Mouse (Mus musculus) CH12F3 (cell line): ENCODE data around the gene Drd1.

Source experiments
- in situ Hi-C: fragments of 300-500 bp; cut with MboI; formaldehyde crosslinking; loops from 2 replicates; pipeline ENCODE4 v1.14.3; 2020; ENCODE audit warnings: low sequenced_read_pairs

The Drd1 gene

GRCm38 (mm10) chr13:54055448-54055861 is at the start of gene Drd1:
Gene Drd1 (minus strand): TSS chr13:54055705.
- in situ Hi-C loops, result loop anchor here (10.0 kb wide), 1 partner anchor 271 kb away; no protein-coding TSS in a partner anchor

DNA sequence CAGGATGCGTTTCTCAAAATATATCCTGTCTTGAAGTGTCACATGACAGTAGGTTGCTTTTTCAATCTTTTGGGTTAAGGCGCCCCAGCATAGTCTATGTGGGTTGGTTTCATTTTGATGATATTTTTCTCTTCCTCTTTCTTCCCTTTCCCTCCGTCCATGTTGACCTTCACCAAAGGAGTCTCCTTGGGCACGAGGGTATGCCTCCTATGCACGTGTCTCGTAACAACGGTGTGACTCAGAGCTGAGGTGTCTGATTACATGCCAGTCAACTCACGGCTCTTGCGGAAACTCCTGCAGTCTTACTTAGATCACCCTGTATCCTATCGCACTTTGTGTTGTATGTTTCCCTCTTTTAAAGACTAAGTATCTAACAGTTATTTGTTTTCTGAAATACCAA is 48.4 kb upstream of the Drd1 start:
- in situ Hi-C loops, result no loop called here

GRCm38 (mm10) chr13:54103271-54103670 is 47.8 kb upstream of the Drd1 start:
- in situ Hi-C loops, result no loop called here

- in situ Hi-C loops, result no loop called here
Observed at GRCm38 (mm10) chr13:54102061-54102460, 46.6 kb upstream of the Drd1 start.

GRCm38 (mm10) chr13:54101031-54101820 is 45.7 kb upstream of the Drd1 start:
- in situ Hi-C loops, result no loop called here

GRCm38 (mm10) chr13:54097797-54098196 is 42.3 kb upstream of the Drd1 start:
- in situ Hi-C loops, result no loop called here

DNA sequence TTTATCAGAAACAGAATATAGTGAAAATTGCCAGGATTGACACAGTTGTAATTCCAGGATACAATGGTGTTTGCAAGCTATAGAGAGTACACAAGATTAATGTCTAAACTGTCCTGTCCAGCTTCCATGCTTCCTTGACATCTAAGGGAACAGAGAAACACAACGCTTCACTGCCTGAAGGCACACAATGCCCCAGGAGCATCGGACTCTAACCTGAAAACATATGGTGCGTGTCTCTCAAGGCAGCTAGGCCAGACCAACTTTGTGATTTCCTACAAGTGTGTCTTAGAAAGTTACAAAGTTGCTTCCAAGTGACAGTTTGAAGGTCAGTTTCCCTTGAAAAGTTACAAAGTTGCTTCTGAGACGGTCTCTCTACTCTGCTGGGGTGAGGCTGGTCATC is 41.7 kb upstream of the Drd1 start:
- in situ Hi-C loops, result no loop called here

DNA sequence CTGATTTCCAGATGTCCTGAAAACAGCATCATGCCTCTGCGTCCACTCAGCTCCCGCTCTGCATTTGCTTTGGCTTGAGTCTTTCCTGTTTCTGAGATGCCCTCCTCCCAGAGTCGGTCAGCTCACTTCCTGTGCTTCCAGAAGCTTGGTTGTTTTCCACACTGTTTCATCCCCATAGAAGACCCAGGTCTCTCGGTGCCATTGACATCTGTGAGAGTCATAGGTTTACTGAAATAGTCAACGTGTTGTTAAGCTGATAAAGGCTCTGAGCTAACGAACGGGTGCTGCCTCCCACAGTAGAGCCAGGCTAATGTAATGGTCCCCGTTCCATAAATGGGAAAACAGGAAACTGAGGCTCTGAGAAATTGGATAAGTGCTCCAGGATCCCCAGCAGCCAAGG is 40.2 kb upstream of the Drd1 start:
- in situ Hi-C loops, result no loop called here

- in situ Hi-C loops, result no loop called here
Observed at GRCm38 (mm10) chr13:54094963-54095362, 39.5 kb upstream of the Drd1 start.

- in situ Hi-C loops, result no loop called here
Observed at GRCm38 (mm10) chr13:54094349-54094748, 38.8 kb upstream of the Drd1 start.

DNA sequence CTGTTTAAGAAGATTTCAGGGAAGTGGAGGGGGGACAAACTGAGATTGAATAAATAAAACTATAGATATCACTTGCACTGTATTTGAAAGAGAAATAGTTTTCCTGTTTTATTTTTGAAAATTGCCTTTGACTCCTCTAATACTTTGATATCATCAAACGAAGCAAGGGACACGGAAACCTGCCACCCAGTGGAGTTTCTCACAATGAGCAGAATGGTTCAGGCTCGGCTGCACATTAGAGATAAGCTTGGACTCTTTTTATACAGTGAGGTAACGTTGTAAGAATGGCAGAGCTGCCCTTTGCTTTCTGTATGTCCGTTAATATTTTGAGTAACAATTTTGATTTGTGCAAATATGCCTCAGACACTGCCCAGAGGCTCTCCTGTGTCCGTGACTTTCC is 36.2 kb upstream of the Drd1 start:
- in situ Hi-C loops, result no loop called here

DNA sequence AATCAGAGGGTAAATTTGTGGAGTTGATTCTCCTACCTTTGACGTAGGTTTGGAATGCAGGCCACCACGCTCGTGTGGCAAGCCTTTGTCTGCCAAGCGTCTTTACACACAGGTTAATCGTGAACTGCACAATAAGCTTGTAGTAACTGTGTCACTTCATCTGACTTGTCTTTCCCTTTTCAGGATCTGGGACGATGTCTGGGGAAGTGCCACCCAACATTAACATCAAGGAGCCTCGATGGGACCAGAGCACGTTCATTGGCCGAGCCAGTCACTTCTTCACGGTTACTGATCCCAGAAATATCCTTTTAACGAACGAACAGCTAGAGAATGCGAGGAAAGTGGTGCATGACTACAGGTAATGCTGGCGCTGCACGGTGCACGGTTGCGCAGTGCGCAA is 29.8 kb upstream of the Drd1 start:
- in situ Hi-C loops, result no loop called here

DNA sequence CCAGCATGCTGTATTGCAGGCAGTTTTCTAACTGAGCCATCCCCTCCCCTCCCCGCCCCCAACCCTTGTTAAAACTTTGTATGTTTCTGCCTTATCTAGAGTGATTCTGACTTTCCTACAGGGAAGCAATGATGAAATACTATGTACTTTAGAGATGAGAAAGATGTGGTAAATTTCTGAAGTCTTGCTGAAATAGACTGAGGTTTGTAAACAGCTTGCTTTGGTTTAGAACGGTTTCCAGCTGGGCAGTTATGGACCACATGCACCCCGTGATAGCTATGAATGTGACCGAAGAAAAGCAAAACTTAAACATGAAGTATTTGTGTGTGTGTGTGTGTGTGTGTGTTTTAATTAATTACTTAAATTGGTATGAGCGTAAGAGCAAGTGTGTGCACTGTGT is 29.3 kb upstream of the Drd1 start:
- in situ Hi-C loops, result no loop called here

DNA sequence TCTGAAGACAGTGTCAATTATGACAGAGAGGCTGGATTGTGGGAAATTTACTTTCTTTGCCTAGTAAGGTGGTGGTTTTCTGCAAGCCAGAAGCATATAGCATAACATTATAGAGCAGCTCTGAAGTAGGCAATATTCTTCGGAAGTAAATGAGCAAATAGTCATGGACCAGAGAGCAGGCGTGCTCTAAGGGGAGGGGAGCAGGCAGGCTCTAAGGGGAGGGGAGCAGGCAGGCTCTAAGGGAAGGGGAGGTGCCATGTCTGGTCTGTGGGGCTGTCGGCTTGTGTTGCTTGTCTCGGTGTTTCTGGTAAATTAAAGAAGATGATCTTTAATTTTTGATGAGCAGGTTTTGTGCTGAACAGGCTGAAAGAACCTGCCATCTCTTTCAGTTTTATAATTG is 28.7 kb upstream of the Drd1 start:
- in situ Hi-C loops, result no loop called here

- in situ Hi-C loops, result no loop called here
Observed at GRCm38 (mm10) chr13:54082946-54083345, 27.4 kb upstream of the Drd1 start.

GRCm38 (mm10) chr13:54080785-54081184 is 25.3 kb upstream of the Drd1 start:
- in situ Hi-C loops, result no loop called here

- in situ Hi-C loops, result no loop called here
Observed at GRCm38 (mm10) chr13:54079782-54080759, 24.6 kb upstream of the Drd1 start.

DNA sequence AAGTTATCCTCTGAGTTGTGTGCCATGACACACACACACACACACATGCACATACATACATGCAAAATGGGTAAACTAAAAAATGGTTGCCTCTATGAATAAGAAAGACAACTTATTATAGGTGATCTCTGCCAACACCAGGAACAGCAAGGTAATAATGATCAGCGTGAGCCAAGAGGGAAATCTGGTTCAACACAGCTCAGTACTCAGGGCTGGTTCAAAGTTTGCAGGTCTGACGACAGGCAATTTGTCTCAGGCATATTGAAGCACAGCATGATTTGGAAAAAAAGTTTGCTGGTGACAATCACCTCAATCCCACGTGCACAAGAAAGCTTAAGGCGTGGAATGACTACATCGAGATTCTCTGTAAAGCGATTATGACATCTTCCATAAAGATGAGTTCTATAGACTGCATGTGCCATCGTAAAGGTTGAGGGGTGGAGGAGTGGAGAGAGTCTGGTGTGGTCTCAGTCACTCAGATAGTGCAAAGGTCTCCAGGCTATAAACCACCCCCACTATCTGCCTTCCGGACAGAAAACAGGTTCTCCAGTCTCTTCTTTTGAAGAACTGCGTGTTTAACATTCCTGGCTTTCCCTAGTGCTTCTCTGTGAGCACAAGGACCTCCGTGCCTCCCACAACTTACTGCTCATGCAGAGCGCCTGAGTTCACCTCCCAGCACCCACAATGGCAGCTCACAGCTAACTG is 22.1 kb upstream of the Drd1 start:
- in situ Hi-C loops, result no loop called here

DNA sequence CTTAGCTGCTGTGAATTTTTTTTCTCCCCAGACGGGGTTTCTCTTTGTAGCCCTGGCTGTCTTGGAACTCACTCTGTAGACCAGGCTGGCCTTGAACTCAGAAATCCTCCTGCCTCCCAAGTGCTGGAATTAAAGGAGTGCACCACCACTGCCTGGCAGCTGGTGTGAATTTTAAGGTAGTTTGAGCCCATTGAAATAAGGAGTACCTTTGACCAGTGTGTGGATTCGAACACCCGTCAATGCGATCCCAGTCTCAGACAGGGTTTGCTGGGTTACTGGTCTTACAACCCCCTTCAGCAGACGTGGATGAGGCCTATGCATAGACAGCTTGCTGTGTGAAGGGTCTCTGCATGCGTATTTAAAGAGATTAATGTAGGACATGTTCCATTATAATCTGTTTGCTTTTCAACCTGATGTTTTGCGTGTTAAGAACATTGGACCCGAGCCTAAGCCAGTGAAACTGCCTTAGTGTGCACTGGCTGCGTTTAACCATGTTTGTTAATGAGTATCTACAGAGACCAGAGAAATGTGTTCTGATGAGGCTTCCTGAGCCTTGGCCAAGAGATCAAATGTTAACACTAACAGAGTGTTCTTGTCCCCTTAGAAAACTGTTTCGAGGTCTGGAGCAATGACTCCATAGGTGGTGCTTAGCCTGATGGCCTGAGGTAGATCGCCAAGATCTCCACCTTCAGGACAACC is 21.4 kb upstream of the Drd1 start:
- in situ Hi-C loops, result no loop called here

GRCm38 (mm10) chr13:54076051-54076450 is 20.5 kb upstream of the Drd1 start:
- in situ Hi-C loops, result no loop called here

GRCm38 (mm10) chr13:54075416-54075815 is 19.9 kb upstream of the Drd1 start:
- in situ Hi-C loops, result no loop called here
